Mouse (Mus musculus) midbrain, embryonic 11.5 days (tissue): ENCODE results near the gene Pitx2. TPM values are rescaled to one million over a fixed set of nuclear protein-coding genes. Genes with fewer than 3 reads are reported as not detected.

Source experiments
- ATAC-seq: fragments of 200-750 bp; cut with Nextera tagmentation; 2 replicates; pipeline ENCODE4 v1.8.0; 2017; ENCODE audit warnings: moderate TSS enrichment, moderate library complexity; ENCODE audit not compliant: low FRiP score
- DNase-seq: peaks from one replicate; pipeline ENCODE4 v3.0.0; 2015; ENCODE audit warnings: low spot score; ENCODE audit errors: missing footprints
- H3K27ac ChIP-seq: fragments of 300-500 bp; sonication (generic); 2 replicates; pipeline ENCODE4 v1.5.1; 2014; ENCODE audit warnings: low read depth, low read length
- H3K27me3 ChIP-seq: fragments of 300-500 bp; sonication (generic); 2 replicates; pipeline ENCODE4 v1.6.1; 2014; ENCODE audit warnings: mild to moderate bottlenecking, low read length, moderate library complexity, mixed read lengths; ENCODE audit not compliant: control insufficient read depth, insufficient read depth
- H3K36me3 ChIP-seq: fragments of 300-500 bp; sonication (generic); 2 replicates; pipeline ENCODE4 v1.6.1; 2014; ENCODE audit warnings: mild to moderate bottlenecking, low read length, moderate library complexity, mixed read lengths; ENCODE audit not compliant: control insufficient read depth, insufficient read depth
- H3K4me1 ChIP-seq: fragments of 300-500 bp; sonication (generic); 2 replicates; pipeline ENCODE4 v1.6.1; 2014; ENCODE audit warnings: low read length; ENCODE audit not compliant: control insufficient read depth, insufficient read depth
- H3K4me2 ChIP-seq: fragments of 300-500 bp; sonication (generic); 2 replicates; pipeline ENCODE4 v1.6.1; 2014; ENCODE audit warnings: mild to moderate bottlenecking, moderate library complexity
- H3K4me3 ChIP-seq: fragments of 300-500 bp; sonication (generic); 2 replicates; pipeline ENCODE4 v1.5.1; 2014; ENCODE audit warnings: low read depth, low read length
- H3K9ac ChIP-seq: fragments of 300-500 bp; sonication (generic); 2 replicates; pipeline ENCODE4 v1.6.1; 2014; ENCODE audit warnings: low read length
- H3K9me3 ChIP-seq: fragments of 300-500 bp; sonication (generic); 2 replicates; pipeline ENCODE4 v1.6.1; 2016; ENCODE audit warnings: low read length; ENCODE audit not compliant: control insufficient read depth
- WGBS: fragments of 180-500 bp; shearing (Covaris S2); extraction: QIAGEN DNeasy Blood & Tissue Kit; methylation state at CpG from one replicate; pipeline ENCODE4 v1.1.7; 2014; 5-methylcytosine and 5-hydroxymethylcytosine counted together
- polyA plus RNA-seq: library from polyadenylated mRNA; unstranded; fragments of >200 nt; fragmentation: Nextera tagmentation; extraction: Ambion mirVana; gene quantifications from 2 replicates; pipeline ENCODE4 v1.2.1, GENCODE M21; 2014

Pitx2 gene
- polyA plus RNA-seq, 1 experiment from 2014 or later: 53.7 TPM

DNA sequence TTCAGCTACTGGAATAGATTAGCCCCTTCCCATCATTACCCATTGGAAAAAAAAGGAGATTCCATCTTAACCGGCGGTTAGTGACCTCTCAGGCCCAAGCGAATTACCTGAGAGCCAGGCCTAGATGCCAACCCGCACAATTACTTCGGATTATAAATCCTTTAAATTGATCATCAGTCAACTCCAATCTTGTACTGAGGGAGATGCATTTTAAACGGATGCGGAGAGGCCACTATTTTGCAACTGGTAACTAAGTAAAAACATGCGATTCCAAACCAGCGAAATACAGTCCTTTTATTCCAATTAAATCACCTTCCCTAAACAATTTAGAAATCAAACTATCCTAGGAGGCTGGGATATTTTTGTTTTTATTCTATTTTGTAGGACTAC is 818 bp downstream of the Pitx2 start:
- H3K4me2 ChIP-seq: peak overlapping the region; percentile 73; the same call in 1 of the 2 replicates
- peaks cover 15% of the 10 kb centered on the region for H3K4me1 ChIP-seq
- peaks cover 90% of the 10 kb centered on the region for H3K27me3 ChIP-seq
- DNase-seq (no peak), ATAC-seq (no peak)
- H3K4me3 ChIP-seq: peak overlapping the region; percentile 31
- peak overlapping the region; percentile 67; the same call in 1 of the 2 replicates for H3K27ac ChIP-seq
- WGBS: under 1% methylated on average over 9 of the region's 9 CpGs
- H3K9ac ChIP-seq: no peak overlapping the region
- no peaks in the 10 kb centered on the region for H3K36me3 ChIP-seq
- no peaks in the 10 kb centered on the region for H3K9me3 ChIP-seq

DNA sequence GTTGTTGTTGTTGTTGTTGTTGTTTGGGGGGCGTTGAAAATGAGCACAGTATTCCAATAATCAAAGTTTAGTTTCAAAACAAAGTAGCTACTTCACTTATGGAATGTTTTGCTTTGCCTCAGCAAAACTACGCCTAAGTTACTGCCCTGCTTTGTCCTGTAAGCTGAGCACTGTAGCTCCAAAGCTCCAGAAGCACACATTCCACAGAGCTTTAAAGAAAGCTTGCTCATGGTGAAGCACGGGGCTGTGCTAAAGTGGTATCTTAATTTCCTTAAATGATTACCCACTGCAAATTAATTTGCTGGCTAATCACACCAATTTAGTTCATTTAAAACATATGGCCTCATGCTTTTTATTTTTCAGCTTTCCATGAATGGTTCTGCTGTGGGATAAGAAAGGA is 1.5 kb downstream of the Pitx2 start:
- Histone ChIP-seq H3K4me1 (peaks cover 15% of the 10 kb centered on the region), H3K27me3 (peaks cover 93% of the 10 kb centered on the region), H3K27ac (no peak overlapping the region), H3K36me3 (no peaks in the 10 kb centered on the region), H3K4me2 (no peak overlapping the region), H3K9ac (0 out of 2 replicates have a peak overlapping the region, but pooled peaks have one; percentile 1), H3K4me3 (peak overlapping the region; percentile 10; the same call in 1 of the 2 replicates), H3K9me3 (no peaks in the 10 kb centered on the region)
- WGBS: 2% methylated on average over 3 of the region's 3 CpGs
- DNase-seq (peak; percentile 93), ATAC-seq (no peak)

DNA sequence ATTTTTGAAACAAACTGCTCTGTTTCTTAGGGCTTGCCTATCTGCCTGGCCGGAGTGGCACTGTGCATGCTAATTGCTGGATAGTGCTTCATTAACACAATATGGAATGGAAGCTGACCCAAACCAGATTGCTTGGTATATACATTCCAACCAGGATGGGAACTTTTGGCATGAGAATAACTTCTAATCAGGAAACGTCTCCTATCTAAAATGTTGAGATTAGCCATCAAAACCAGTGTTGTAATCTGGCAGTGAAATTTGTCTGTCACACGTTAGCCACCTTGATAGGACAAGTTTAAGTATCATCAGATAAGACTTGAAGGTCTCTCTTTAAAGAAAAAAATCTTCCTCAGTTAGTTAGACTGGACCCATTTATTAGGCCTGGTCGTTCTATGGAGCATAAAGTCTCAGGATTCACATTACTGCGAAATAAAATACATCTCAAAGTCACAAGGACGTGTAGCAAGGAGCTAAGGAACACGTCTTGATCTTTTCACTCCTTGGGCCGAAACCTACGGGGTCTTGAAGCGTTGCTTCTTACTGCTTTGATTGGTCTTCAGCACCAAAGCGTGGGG is 2.1 kb downstream of the Pitx2 start:
- DNase-seq: peak; percentile 91
- Histone ChIP-seq H3K4me2 (no peak overlapping the region), H3K9me3 (no peaks in the 10 kb centered on the region), H3K27ac (peak overlapping the region; percentile 12; the same call in 1 of the 2 replicates), H3K4me1 (peaks cover 15% of the 10 kb centered on the region), H3K9ac (no peak overlapping the region), H3K4me3 (peak overlapping the region; percentile 11), H3K27me3 (peaks cover 93% of the 10 kb centered on the region), H3K36me3 (no peaks in the 10 kb centered on the region)
- 2% methylated on average over 11 of the region's 11 CpGs for whole genome bisulfite sequencing
- ATAC-seq: no peak

DNA sequence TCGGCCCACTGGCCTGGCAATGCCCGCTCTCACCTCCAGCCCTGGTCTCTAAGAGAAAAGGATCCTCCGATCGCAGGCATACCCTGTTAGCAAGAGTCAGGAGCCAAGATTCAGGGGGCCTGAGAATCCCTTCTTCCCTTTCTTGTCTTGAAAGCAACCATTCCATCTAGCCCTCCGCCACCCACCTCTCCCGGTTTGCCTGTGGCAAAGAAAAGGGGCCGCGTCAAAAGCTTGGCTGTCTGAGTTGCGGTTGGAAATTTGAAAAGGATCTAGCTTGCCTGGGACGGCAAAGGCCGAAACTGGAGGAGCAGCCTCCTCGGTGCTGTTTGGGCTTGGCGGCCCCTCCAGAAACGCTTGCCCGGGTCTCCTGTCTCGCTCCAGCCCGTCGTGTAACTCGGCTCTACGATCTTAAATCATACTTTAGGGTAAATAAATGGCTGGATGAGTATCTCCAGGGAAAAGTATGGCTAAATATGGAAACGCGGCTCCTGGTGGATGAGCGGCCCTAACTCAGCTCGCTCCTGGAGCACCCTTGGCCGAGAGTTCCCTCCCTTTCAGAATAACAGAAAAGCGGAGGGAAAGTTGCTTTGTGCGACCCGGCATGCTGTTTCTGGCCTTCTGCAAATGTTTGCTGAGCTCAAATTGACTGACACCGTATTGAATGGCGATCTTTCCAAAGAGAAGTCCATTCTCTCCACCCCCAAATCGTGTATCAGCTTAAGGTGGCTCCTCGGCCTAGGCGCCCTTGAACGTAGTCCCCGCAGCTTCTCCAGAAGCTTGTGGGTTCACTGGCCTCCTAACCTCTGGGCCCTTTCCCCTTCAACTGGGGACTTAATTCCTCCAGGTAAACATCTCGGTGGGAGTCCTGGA is 3.4 kb downstream of the Pitx2 start:
- DNase-seq (peak; percentile 97), ATAC-seq (no peak)
- H3K27ac ChIP-seq: peak overlapping the region; percentile 15; the same call in 1 of the 2 replicates
- peaks cover 15% of the 10 kb centered on the region for H3K4me1 ChIP-seq
- H3K9ac ChIP-seq: peak overlapping the region; percentile 29
- peak overlapping the region; percentile 40 for H3K4me3 ChIP-seq
- H3K36me3 ChIP-seq: no peaks in the 10 kb centered on the region
- WGBS: under 1% methylated on average over 36 of the region's 36 CpGs
- H3K9me3 ChIP-seq: no peaks in the 10 kb centered on the region
- H3K27me3 ChIP-seq: peaks cover 93% of the 10 kb centered on the region
- peak overlapping the region; percentile 67 for H3K4me2 ChIP-seq

DNA sequence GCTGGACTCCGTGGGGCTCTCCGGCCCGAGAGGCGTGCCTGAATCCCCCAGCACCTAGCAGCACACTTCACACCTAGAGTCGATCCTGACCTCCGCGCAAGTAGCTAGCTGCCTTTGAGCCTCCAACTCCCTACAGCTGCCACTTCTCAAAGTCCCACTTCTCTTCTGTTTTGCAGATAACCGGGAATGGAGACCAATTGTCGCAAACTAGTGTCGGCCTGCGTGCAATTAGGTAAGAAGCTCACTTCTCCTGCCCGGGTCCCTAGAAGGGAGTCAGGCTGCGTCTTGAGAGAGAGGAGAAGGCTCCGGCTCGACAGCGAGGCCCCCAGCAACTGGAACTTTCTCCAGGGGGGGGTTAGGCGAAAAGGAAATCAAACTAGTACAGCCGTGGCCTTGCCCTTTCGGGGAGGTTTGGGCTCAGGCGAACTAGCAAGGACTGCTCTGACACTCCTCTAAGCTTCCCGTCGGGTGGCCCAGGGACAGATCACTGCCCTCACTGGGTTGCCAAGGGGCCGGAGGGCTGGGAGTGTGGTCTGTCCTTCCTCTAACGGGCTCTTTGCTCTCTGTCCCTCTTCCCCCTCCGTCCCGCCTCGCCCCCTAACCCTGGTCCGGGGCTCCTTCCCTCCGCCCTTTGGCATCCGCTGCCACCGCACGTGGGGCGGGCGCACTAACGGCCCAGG is 4.2 kb downstream of the Pitx2 start:
- Histone ChIP-seq H3K4me3 (peak overlapping the region; percentile 40), H3K27me3 (peaks cover 94% of the 10 kb centered on the region), H3K4me1 (peaks cover 15% of the 10 kb centered on the region), H3K36me3 (no peaks in the 10 kb centered on the region), H3K9ac (peak overlapping the region; percentile 29), H3K27ac (0 out of 2 replicates have a peak overlapping the region, but pooled peaks have one; percentile 15), H3K9me3 (no peaks in the 10 kb centered on the region), H3K4me2 (peak overlapping the region; percentile 67)
- DNase-seq (peak; percentile 98), ATAC-seq (peak; percentile 11; the same call in 1 of the 2 replicates)
- WGBS: 1% methylated on average over 33 of the region's 35 CpGs

DNA sequence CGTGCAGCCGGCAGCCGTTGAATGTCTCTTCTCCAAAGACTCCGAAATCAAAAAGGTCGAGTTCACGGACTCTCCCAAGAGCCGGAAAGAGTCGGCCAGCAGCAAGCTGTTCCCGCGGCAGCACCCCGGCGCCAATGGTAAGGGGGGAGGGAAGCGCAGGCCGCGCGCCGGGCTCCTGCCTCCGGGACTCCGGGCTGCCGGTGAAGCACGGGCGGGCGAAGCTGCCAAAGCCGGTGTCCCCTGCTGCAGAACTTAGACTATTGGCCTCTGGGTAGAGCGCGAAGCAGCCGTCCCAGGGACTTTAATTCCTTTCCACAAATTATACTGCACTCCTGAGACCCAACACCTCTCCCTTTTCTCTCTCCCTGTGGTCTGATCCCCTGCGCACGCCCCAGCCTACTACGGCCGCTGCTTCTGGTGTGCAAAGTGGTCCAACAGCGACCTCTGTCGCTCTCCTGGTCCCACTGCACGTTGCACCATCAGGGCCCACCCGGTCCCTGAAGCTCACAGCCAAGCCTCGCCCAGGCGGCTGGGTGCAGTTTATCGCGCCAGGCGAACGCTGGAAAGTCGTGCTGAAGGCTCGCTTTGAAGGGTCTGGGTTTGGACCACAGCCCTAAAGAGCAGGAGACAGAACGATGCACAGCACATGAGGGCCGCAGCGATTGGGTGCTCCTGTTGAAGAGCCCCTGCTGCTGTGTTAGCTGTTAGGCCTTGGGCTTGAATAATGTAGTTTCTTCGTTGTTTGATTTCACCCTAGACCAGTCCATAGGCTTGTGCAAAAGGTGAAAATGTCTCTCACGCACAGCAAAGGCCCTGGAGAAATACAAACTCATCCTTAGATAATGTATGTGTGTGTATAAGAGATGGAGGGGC is 5.0 kb downstream of the Pitx2 start:
- ATAC-seq (peak; percentile 91), DNase-seq (peak; percentile 98)
- H3K4me3 ChIP-seq: peak overlapping the region; percentile 40
- H3K4me2 ChIP-seq: peak overlapping the region; percentile 67
- H3K9ac ChIP-seq: peak overlapping the region; percentile 6
- H3K36me3 ChIP-seq: no peaks in the 10 kb centered on the region
- H3K27me3 ChIP-seq: peaks cover 94% of the 10 kb centered on the region
- peaks cover 10% of the 10 kb centered on the region for H3K4me1 ChIP-seq
- no peak overlapping the region for H3K27ac ChIP-seq
- WGBS: under 1% methylated on average over 48 of the region's 48 CpGs
- no peaks in the 10 kb centered on the region for H3K9me3 ChIP-seq

DNA sequence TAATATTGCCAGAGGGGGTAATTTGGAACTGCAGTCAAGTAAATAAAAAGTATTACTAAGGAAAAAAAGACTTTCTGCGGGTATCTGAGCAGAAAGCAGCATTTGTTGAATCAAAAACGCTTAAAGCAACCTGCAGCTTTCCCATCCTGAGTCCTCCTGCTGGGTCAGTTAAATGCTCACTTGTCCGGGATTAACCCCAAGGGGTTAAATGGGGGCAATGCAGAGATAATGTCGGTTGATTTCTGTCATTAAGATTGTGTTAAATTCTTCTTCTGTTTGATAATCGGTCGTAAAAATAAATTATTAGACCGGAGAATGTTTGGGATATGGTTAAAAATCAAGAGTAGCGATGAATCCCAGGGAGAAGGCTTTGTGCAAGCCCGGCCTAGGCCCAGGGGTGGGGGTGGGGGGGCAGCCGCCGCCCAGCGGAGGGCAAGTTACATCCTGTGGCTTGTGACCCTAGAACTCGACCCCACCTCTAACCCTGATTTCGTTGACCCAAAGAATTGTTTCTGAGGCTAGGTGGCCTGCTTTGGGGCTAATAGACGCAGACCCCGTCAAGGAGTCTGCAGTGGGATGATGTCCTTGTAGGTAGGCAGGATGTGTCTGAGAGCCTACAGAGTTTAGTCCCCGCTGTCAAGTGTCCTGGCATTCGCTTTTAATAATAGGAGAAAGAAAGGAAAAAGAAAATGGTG is 6.0 kb downstream of the Pitx2 start:
- ATAC-seq (no peak), DNase-seq (peak; percentile 92)
- 2% methylated on average over 18 of the region's 18 CpGs for WGBS
- no peak overlapping the region for H3K27ac ChIP-seq
- no peaks in the 10 kb centered on the region for H3K36me3 ChIP-seq
- peaks cover 10% of the 10 kb centered on the region for H3K4me1 ChIP-seq
- no peak overlapping the region for H3K4me3 ChIP-seq
- H3K27me3 ChIP-seq: peaks cover 94% of the 10 kb centered on the region
- H3K4me2 ChIP-seq: peak overlapping the region; percentile 67; the same call in 1 of the 2 replicates
- H3K9ac ChIP-seq: no peak overlapping the region
- H3K9me3 ChIP-seq: no peaks in the 10 kb centered on the region

DNA sequence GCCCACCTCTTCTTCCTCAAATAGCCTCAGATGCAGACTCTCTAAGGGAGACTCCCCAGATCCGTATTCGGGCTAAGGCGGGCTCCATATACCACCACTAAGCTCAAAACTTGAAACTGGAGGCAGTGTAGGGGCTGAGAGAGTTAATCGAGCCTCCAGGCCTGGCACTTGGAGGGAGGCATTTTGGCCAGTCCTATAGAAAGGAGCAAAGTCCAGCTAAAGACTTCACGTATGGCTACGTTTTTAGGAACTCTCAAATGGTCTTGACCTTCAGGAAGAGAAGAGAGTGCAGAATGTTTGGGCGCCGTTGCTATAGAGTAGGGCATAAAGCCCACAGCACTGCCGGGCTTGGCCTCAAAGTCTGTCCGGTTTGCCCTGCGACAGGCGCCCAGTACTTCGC is 7.1 kb downstream of the Pitx2 start:
- under 1% methylated on average over 13 of the region's 13 CpGs for WGBS
- DNase-seq: no peak

More for the DNA sequence above, 7.1 kb downstream of the Pitx2 start:
- Histone ChIP-seq H3K27ac (no peak overlapping the region), H3K4me1 (peaks cover 10% of the 10 kb centered on the region), H3K4me2 (peak overlapping the region; percentile 20; the same call in 1 of the 2 replicates), H3K27me3 (peaks cover 96% of the 10 kb centered on the region), H3K36me3 (no peaks in the 10 kb centered on the region), H3K4me3 (peak overlapping the region; percentile 11; the same call in 1 of the 2 replicates), H3K9ac (peak overlapping the region; percentile 16; the same call in 1 of the 2 replicates), H3K9me3 (no peaks in the 10 kb centered on the region)
- no peak for ATAC-seq
